Mouse (Mus musculus) A20 (cell line): Measurements from ENCODE around the gene Pim2.
A peak's percentile ranks its signal among the peaks of the same experiment; 100 is the strongest.
"Not testable (repeated sequence)": the region's sequence is repeated elsewhere in the genome, so short reads cannot be mapped to it uniquely, and the experiment has no call there.

ENCODE experiments used
- DNase-seq: peaks from one replicate; pipeline ENCODE4 v3.0.0-alpha.2; 2011; ENCODE audit warnings: low read depth, low spot score

Pim2 gene

GRCm38 (mm10) chrX:7907735-7908134, 29.7 kb downstream of the Pim2 start, which contains the start of gene Gm10491:
Gm10491 (minus strand) TSS chrX:7907835.
- DNase-seq, result no peak

DNA sequence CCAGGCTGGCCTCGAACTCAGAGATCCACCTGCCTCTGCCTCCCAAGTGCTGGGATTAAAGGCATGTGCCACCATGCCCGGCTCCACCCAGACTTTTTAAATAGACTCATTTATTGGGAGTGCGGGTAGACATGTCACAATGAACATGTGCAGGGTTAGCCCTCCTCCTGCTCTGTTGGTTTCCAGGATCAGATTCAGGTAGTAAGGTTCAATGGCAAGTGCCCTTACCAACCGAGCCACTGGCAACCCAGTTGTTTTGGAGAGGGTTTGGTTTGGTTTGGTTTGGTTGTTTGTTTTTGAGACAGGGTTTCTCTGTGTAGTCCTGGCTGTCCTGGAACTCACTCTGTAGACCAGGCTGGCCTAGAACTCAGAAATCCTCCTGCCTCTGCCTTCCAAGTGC, 31.2 kb downstream of the Pim2 start, which contains the start of gene Gm10490:
Gene Gm10490 (plus strand): TSS at position 301 of the 400 bp plus-strand sequence.
- not testable (repeated sequence) for DNase-seq

GRCm38 (mm10) chrX:7910473-7910872, 32.4 kb downstream of the Pim2 start:
- DNase-seq, result no peak

DNA sequence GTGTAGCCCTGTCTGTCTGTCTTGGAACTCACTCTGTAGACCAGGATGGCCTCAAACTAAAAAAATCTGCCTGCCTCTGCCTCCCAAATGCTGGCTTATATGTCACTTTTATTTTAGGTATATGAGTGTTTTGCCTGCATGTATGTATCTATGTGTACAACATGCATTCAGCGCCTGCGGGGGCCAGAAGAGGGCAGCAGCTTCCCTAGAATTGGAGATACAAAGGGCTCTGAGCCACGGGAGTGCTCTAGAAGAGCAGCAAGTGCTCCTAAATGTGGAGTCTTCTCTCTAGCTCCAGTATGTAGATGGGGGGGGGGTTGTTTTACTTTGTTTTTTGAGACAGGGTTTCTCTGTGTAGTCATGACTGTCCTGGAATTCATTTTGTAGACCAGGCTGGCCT, 37.6 kb downstream of the Pim2 start:
- peak; percentile 7 for DNase-seq

DNA sequence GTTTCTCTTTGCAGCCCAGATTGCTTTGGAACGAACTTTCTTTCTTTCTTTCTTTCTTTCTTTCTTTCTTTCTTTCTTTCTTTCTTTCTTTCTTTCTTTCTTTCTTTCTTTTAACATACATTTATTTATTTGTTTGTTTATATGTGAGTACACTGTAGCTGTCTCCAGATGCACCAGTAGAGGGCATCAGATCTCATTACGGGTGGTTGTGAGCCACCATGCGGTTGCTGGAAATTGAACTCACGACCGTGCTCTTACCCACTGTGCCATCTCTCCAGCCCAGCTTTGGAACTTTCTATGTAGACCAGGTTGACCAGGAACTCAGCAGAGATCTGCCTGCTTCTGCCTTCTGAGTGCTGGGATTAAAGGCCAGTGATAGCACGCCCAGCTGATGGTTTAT, 39.9 kb downstream of the Pim2 start:
- DNase-seq, result peak; percentile 22

GRCm38 (mm10) chrX:7919601-7920383, 41.7 kb downstream of the Pim2 start, which contains the start of gene Pcsk1n:
Pcsk1n (plus strand) TSS chrX:7919822.
- DNase-seq, result no peak

- no peak for DNase-seq
Measured at GRCm38 (mm10) chrX:7922032-7922431, 44.0 kb downstream of the Pim2 start.

GRCm38 (mm10) chrX:7926266-7926665, 48.2 kb downstream of the Pim2 start:
- no peak for DNase-seq

DNA sequence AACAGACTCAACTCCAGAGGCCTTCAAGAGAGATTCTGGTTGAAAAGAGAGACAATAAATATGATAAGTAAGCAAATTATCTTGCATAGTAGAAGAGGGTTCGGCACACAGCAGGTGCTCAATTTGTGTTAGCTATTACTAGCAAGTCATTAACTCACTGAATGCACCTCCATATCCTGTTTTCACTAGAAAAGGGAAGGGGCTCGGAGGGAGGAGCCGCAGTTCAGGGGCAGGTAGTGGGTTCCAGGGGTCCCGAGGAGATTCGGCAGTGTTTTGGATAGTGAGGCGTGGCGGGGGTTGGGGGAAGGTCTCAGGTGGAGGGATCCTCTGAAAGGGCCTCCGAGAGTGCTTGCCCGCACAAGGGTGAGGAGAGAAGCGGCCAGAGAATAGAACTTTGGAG, 49.1 kb downstream of the Pim2 start:
- no peak for DNase-seq

GRCm38 (mm10) chrX:7928270-7928790, 50.3 kb downstream of the Pim2 start, which contains the start of gene Eras:
Eras (minus strand) TSS chrX:7928607.
- no peak for DNase-seq
